Mouse (Mus musculus) cerebellum, adult 2 months (tissue): Measurements from ENCODE around the gene Specc1l.

Experiments used
- CTCF ChIP-seq: fragments of 200-500 bp; IDR thresholded peaks from 2 replicates; pipeline ENCODE4 v1.5.1; 2011; ENCODE audit warnings: low read depth, mild to moderate bottlenecking, control low read depth, low read length, moderate library complexity, borderline replicate concordance; ENCODE audit not compliant: insufficient read depth
- POLR2A ChIP-seq: fragments of 200-500 bp; IDR thresholded peaks from 2 replicates; pipeline ENCODE4 v1.6.1; 2011; ENCODE audit warnings: low read length, control low read depth, borderline replicate concordance; ENCODE audit not compliant: insufficient read depth

- TF ChIP-seq CTCF (no peak), POLR2A (no peak)
Measured at GRCm38 (mm10) chr10:75240583-75241250, 28.8 kb downstream of the Specc1l start.
